In genomic region chr5:102723558-102723957, GRCm38 (mm10) we compare ENCODE assay signal across 25 mouse cellular contexts.
"Had no signal": no experiment of that assay in that cellular context is flagged by ENCODE, and none has a peak within 500 bp of the region (broad histone marks: within the 10 kb centered on the region; RNA-seq: fewer than 3 reads in every experiment).

No protein-coding gene starts in this region.

- H3K36me3 ChIP-seq: heart, embryonic 10.5 days; heart, embryonic 12.5 days; hindbrain, embryonic 10.5 days; hindbrain, embryonic 12.5 days; limb, embryonic 10.5 days; limb, embryonic 12.5 days; liver, embryonic 13.5 days; liver, embryonic 15.5 days had no signal

- H3K4me1 ChIP-seq: hindbrain, embryonic 10.5 days; liver, embryonic 13.5 days; liver, embryonic 15.5 days had no signal

- H3K4me2 ChIP-seq: heart, embryonic 12.5 days; hindbrain, embryonic 12.5 days; hindbrain, embryonic 14.5 days; limb, embryonic 12.5 days; liver, embryonic 13.5 days; liver, embryonic 15.5 days had no signal

- H3K27ac ChIP-seq: gastrocnemius, adult 2 months; heart, embryonic 10.5 days; hindbrain, embryonic 10.5 days; hindbrain, embryonic 12.5 days; hindbrain, embryonic 14.5 days; layer of hippocampus, adult 2 months; left cerebral cortex, adult 2 months; limb, embryonic 12.5 days; liver, embryonic 13.5 days; liver, embryonic 15.5 days had no signal

- H3K9ac ChIP-seq: heart, embryonic 12.5 days; hindbrain, embryonic 12.5 days; hindbrain, embryonic 14.5 days; limb, embryonic 12.5 days; liver, embryonic 13.5 days; liver, embryonic 15.5 days had no signal

- H3K27me3 ChIP-seq: heart, embryonic 12.5 days; hindbrain, embryonic 12.5 days; limb, embryonic 12.5 days; liver, embryonic 13.5 days; liver, embryonic 15.5 days had no signal

- ATAC-seq: hindbrain, embryonic 16.5 days; inflammation-experienced regulatory T-cells, adult 6 months; intestine, postnatal 0 days had no signal

- H3K4me3 ChIP-seq: gastrocnemius, adult 2 months; heart, embryonic 10.5 days; heart, embryonic 12.5 days; hindbrain, embryonic 10.5 days; hindbrain, embryonic 12.5 days; layer of hippocampus, adult 2 months; left cerebral cortex, adult 2 months; limb, embryonic 10.5 days; limb, embryonic 12.5 days; liver, embryonic 13.5 days; liver, embryonic 15.5 days had no signal

- DNase-seq: gastrocnemius, adult 2 months; gastrocnemius, postnatal 10 days; gastrocnemius, postnatal 25 days; heart, postnatal 10 days; heart, postnatal 4 days; kidney, adult 18-20 months; kidney, adult 8-10 months; kidney, postnatal 10 days; kidney, postnatal 25 days; kidney, postnatal 4 days; liver; liver, embryonic 13.5 days had no signal

- H3K9me3 ChIP-seq: heart, embryonic 10.5 days; heart, embryonic 12.5 days; hindbrain, embryonic 10.5 days; hindbrain, embryonic 12.5 days; limb, embryonic 10.5 days; limb, embryonic 12.5 days; liver, embryonic 13.5 days; liver, embryonic 15.5 days had no signal
